ENCODE assay signal across 9 mouse cellular contexts in the genomic region with DNA sequence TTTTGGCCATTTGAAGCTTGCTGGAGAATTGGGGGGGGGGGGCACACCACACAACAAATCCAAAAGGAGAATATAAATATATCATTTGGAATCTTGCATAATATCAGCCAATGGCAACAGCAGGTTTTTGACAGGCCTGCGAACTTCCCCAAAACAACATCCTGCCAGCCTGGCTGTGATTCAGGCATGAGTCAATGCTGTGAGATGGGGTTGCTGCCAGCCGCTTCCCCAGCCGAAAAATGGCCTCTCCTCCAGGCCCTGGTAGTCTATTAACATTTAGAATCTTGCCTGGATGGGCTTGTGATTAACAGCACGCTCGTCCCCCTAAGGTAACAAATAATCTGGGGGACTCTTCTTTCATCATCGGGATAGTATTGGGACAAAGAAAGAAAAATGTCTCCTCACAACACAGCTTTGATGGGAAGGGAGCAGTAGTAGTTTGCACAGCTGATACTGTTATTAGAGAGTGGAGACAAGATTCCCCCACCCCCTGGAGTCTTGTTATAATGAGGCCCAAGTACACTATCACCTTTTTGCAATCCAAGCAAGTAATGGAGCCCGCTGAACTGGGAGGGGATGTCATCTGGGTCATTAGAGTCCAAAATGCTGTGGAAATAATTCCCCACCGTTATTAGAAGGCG.
DNase-seq lines count a peak whose midpoint lies in the region; ATAC-seq and TF ChIP-seq lines count a peak whose summit lies in the region.
"Had no signal": no experiment of that assay in that cellular context is flagged by ENCODE, and none has a peak within 500 bp of the region (broad histone marks: within the 10 kb centered on the region; RNA-seq: fewer than 3 reads in every experiment).

No protein-coding gene starts in this region.

- peak overlapping the region; percentile 67 for H3K27ac ChIP-seq in kidney, embryonic 15.5 days
- H3K27ac ChIP-seq in gastrocnemius, adult 2 months, result no peak overlapping the region
- H3K27ac ChIP-seq in left cerebral cortex, adult 2 months, result peak overlapping the region; percentile 88
- H3K27ac ChIP-seq: stomach, embryonic 15.5 days had no signal

- no peaks in the 10 kb centered on the region for H3K27me3 ChIP-seq in kidney, embryonic 15.5 days
- H3K27me3 ChIP-seq: stomach, embryonic 15.5 days had no signal

- no peak overlapping the region for H3K9ac ChIP-seq in kidney, embryonic 15.5 days
- H3K9ac ChIP-seq: stomach, embryonic 15.5 days had no signal

- H3K4me3 ChIP-seq in kidney, embryonic 15.5 days (replicated peaks), result no peak overlapping the region
- H3K4me3 ChIP-seq in gastrocnemius, adult 2 months, result no peak overlapping the region
- H3K4me3 ChIP-seq in left cerebral cortex, adult 2 months, result no peak overlapping the region
- H3K4me3 ChIP-seq: stomach, embryonic 15.5 days had no signal

- 61% methylated on average over 9 of the region's 9 CpGs for WGBS in kidney, embryonic 15.5 days

- no peak for ATAC-seq in kidney, embryonic 15.5 days (replicated peaks; ENCODE audit: low FRiP score)

- no peak overlapping the region for H3K4me2 ChIP-seq in kidney, embryonic 15.5 days
- H3K4me2 ChIP-seq: stomach, embryonic 15.5 days had no signal

- H3K9me3 ChIP-seq in kidney, embryonic 15.5 days (replicated peaks), result no peaks in the 10 kb centered on the region
- H3K9me3 ChIP-seq: stomach, embryonic 15.5 days had no signal

- intact Hi-C loops in gastrocnemius, adult 2 months (cut with DNase I), result no loop called here
- intact Hi-C loops in left cerebral cortex, adult 2 months (cut with DNase I), result loop anchor here (1.0 to 10.0 kb wide), 9 partner anchors 39 to 579 kb away; partner anchors contain the start of gene Cnr1

- TF ChIP-seq CTCF in gastrocnemius, adult 2 months (IDR thresholded peaks at IDR 0.05), result no peak
- no peak for TF ChIP-seq CTCF in left cerebral cortex, adult 2 months (IDR thresholded peaks at IDR 0.05)

- peaks cover 22% of the 10 kb centered on the region for H3K4me1 ChIP-seq in kidney, embryonic 15.5 days
- H3K4me1 ChIP-seq: stomach, embryonic 15.5 days had no signal

- no peak for DNase-seq in kidney, postnatal 14 days
- DNase-seq in brain, adult 2 months (ENCODE audit: low read depth, low spot score), result peak; percentile 96
- peak; percentile 65 for DNase-seq in gastrocnemius, adult 2 months
- peak; percentile 63 to 80 for DNase-seq in left cerebral cortex, adult 2 months (ENCODE audit: extremely low spot score in 1 of 2, low spot score in 2 of 2)
- DNase-seq in skeletal muscle tissue, adult 2 months (ENCODE audit: low read depth, low spot score), result peak; percentile 11
- no peak for DNase-seq in kidney, adult 8-10 months
- DNase-seq in liver, result no peak

- no peaks in the 10 kb centered on the region for H3K36me3 ChIP-seq in kidney, embryonic 15.5 days
- H3K36me3 ChIP-seq: stomach, embryonic 15.5 days had no signal

Comparison
In these comparisons a context has a peak if more than half of its experiments do, and no peak if none do; other contexts are left out.
1. DNase-seq: peak in brain, adult 2 months (single experiment), gastrocnemius, adult 2 months (single experiment), left cerebral cortex, adult 2 months (2 of 2) and skeletal muscle tissue, adult 2 months (single experiment); none in kidney, postnatal 14 days (single experiment), kidney, adult 8-10 months (0 of 2) and liver (single experiment).